Mouse (Mus musculus): ENCODE results near the gene Hist1h2br. TPM values are rescaled to one million over a fixed set of nuclear protein-coding genes. Genes with fewer than 3 reads are reported as not detected.
"Not testable (repeated sequence)": the region's sequence is repeated elsewhere in the genome, so short reads cannot be mapped to it uniquely, and the experiment has no call there.

Hist1h2br gene
- polyA plus RNA-seq, 1 experiment from 2014 or later = 19.8 TPM

GRCm38 (mm10) chr13:21852215-21852945 is 18.8 kb downstream of the Hist1h2br start:
- ATAC-seq (ENCODE audit: insufficient read depth, low FRiP score, low read depth) = no peak
- WGBS = 45% methylated on average over 3 of the region's 3 CpGs

DNA sequence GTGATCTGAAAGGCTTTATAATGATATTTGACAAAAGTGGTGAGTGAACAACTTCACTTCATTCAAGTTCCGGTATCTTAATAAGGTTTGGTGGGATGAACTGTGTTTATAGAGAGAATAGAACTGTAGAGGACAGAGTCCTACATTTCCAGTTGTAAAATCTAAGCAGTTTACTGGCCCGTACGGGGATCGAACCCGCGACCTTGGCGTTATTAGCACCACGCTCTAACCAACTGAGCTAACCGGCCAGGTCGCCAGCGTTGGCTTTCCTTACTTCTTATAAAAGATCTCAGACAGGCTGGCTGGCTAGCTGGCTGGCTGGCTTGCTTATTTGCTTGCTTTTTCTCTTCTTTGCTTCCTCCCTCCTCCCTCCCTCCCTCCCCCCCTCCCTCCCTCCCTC is 21.6 kb downstream of the Hist1h2br start:
- Histone ChIP-seq H3K9ac (no peak overlapping the region), H3K27ac (no peak overlapping the region), H3K4me2 (peak overlapping the region; percentile 49), H3K4me1 (no peaks in the 10 kb centered on the region), H3K36me3 (no peaks in the 10 kb centered on the region), H3K9me3 (no peaks in the 10 kb centered on the region), H3K27me3 (replicated peaks) (no peaks in the 10 kb centered on the region), H3K4me3 (replicated peaks) (peak overlapping the region; percentile 41)
- ATAC-seq (ENCODE audit: insufficient read depth, low FRiP score, low read depth) = 0 out of 2 replicates have a peak, but pooled peaks have one; percentile 72
- WGBS = 4% methylated on average over 11 of the region's 11 CpGs

More at GRCm38 (mm10) chr13:21852215-21852945, 18.8 kb downstream of the Hist1h2br start:
- H3K4me2 ChIP-seq = no peak overlapping the region
- no peak overlapping the region for H3K4me3 ChIP-seq (replicated peaks)
- no peak overlapping the region for H3K27ac ChIP-seq
- no peaks in the 10 kb centered on the region for H3K27me3 ChIP-seq (replicated peaks)
- no peaks in the 10 kb centered on the region for H3K36me3 ChIP-seq
- no peaks in the 10 kb centered on the region for H3K4me1 ChIP-seq
- no peaks in the 10 kb centered on the region for H3K9me3 ChIP-seq
- no peak overlapping the region for H3K9ac ChIP-seq

- H3K9ac ChIP-seq = no peak overlapping the region
- H3K4me1 ChIP-seq = no peaks in the 10 kb centered on the region
- H3K36me3 ChIP-seq = no peaks in the 10 kb centered on the region
- no peak overlapping the region for H3K27ac ChIP-seq
- no peak for ATAC-seq (ENCODE audit: insufficient read depth, low FRiP score, low read depth)
- H3K4me2 ChIP-seq = peak overlapping the region; percentile 49
- 2% methylated on average over 15 of the region's 15 CpGs for WGBS
- no peaks in the 10 kb centered on the region for H3K27me3 ChIP-seq (replicated peaks)
- no peaks in the 10 kb centered on the region for H3K9me3 ChIP-seq
- peak overlapping the region; percentile 41 for H3K4me3 ChIP-seq (replicated peaks)
These were observed 22.2 kb downstream of the Hist1h2br start for GRCm38 (mm10) chr13:21855698-21856162.

- Histone ChIP-seq H3K36me3 (no peaks in the 10 kb centered on the region), H3K4me2 (no peak overlapping the region), H3K27me3 (replicated peaks) (no peaks in the 10 kb centered on the region), H3K4me1 (no peaks in the 10 kb centered on the region), H3K9ac (no peak overlapping the region), H3K4me3 (replicated peaks) (no peak overlapping the region), H3K9me3 (no peaks in the 10 kb centered on the region; the same call in 1 of the 2 replicates), H3K27ac (no peak overlapping the region)
- ATAC-seq (ENCODE audit: insufficient read depth, low FRiP score, low read depth) = no peak
- WGBS = 17% methylated on average over 5 of the region's 5 CpGs
These were observed 28.1 kb downstream of the Hist1h2br start for GRCm38 (mm10) chr13:21861608-21862007.

GRCm38 (mm10) chr13:21865503-21865902 is 32.0 kb downstream of the Hist1h2br start:
- 58% methylated on average over 3 of the region's 3 CpGs for WGBS
- not testable (repeated sequence) for H3K9ac ChIP-seq

DNA sequence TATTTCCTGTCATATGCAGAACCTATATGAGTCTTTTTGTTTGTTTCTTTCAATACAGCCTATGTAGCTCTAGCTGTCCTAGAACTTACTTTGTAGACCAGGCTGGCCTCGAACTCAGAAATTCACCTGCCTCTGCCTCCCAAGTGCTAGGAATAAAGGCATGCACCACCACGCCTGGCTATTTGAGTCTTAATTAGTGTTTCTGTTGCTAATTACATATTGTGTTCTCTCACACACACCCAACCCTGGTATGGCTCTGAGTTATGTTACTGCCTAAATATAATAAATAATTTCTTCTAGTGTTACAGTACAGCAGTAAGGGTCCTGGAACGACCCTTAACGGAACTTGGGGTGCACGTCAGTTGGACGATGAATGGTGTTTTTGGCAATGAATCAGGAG is 47.2 kb downstream of the Hist1h2br start:
- WGBS = 86% methylated on average over 6 of the region's 6 CpGs
- H3K9me3 ChIP-seq = no peaks in the 10 kb centered on the region
- no peak overlapping the region for H3K27ac ChIP-seq
- H3K4me2 ChIP-seq = no peak overlapping the region
- H3K4me3 ChIP-seq (replicated peaks) = no peak overlapping the region
- no peaks in the 10 kb centered on the region for H3K4me1 ChIP-seq
- H3K9ac ChIP-seq = no peak overlapping the region
- H3K27me3 ChIP-seq (replicated peaks) = no peaks in the 10 kb centered on the region
- no peaks in the 10 kb centered on the region for H3K36me3 ChIP-seq
- ATAC-seq (ENCODE audit: insufficient read depth, low FRiP score, low read depth) = no peak

More at GRCm38 (mm10) chr13:21865503-21865902, 32.0 kb downstream of the Hist1h2br start:
- not testable (repeated sequence) for H3K4me2 ChIP-seq; ATAC-seq (ENCODE audit: insufficient read depth, low FRiP score, low read depth); H3K36me3 ChIP-seq; H3K4me1 ChIP-seq; H3K27ac ChIP-seq; H3K9me3 ChIP-seq; H3K27me3 ChIP-seq (replicated peaks); H3K4me3 ChIP-seq (replicated peaks)

GRCm38 (mm10) chr13:21881878-21882669 is 48.5 kb downstream of the Hist1h2br start:
- WGBS = 6% methylated on average over 27 of the region's 27 CpGs
- H3K9me3 ChIP-seq = no peaks in the 10 kb centered on the region

GRCm38 (mm10) chr13:21882760-21883405 is 49.3 kb downstream of the Hist1h2br start:
- Histone ChIP-seq H3K27ac (no peak overlapping the region), H3K4me1 (no peaks in the 10 kb centered on the region), H3K4me2 (peak overlapping the region; percentile 52), H3K9ac (no peak overlapping the region), H3K4me3 (replicated peaks) (peak overlapping the region; percentile 39), H3K9me3 (no peaks in the 10 kb centered on the region), H3K36me3 (no peaks in the 10 kb centered on the region), H3K27me3 (replicated peaks) (no peaks in the 10 kb centered on the region)
- WGBS = 5% methylated on average over 13 of the region's 13 CpGs
- ATAC-seq (ENCODE audit: insufficient read depth, low FRiP score, low read depth) = peak; percentile 68; the same call in 1 of the 2 replicates

More at GRCm38 (mm10) chr13:21881878-21882669, 48.5 kb downstream of the Hist1h2br start:
- no peak overlapping the region for H3K9ac ChIP-seq
- peak overlapping the region; percentile 39 for H3K4me3 ChIP-seq (replicated peaks)
- no peaks in the 10 kb centered on the region for H3K4me1 ChIP-seq
- no peak; the same call in 1 of the 2 replicates for ATAC-seq (ENCODE audit: insufficient read depth, low FRiP score, low read depth)
- H3K36me3 ChIP-seq = no peaks in the 10 kb centered on the region
- no peak overlapping the region for H3K27ac ChIP-seq
- no peaks in the 10 kb centered on the region for H3K27me3 ChIP-seq (replicated peaks)
- H3K4me2 ChIP-seq = peak overlapping the region; percentile 52

- Histone ChIP-seq H3K27me3 (replicated peaks) (no peaks in the 10 kb centered on the region), H3K4me2 (peak overlapping the region; percentile 52), H3K9me3 (no peaks in the 10 kb centered on the region), H3K4me3 (replicated peaks) (no peak overlapping the region), H3K36me3 (no peaks in the 10 kb centered on the region), H3K9ac (no peak overlapping the region), H3K27ac (no peak overlapping the region), H3K4me1 (no peaks in the 10 kb centered on the region)
- 41% methylated on average over 5 of the region's 5 CpGs for WGBS
- ATAC-seq (ENCODE audit: insufficient read depth, low FRiP score, low read depth) = no peak
These were observed 49.9 kb downstream of the Hist1h2br start for GRCm38 (mm10) chr13:21883407-21883806.

- Histone ChIP-seq H3K9ac (no peak overlapping the region), H3K9me3 (no peaks in the 10 kb centered on the region), H3K27me3 (replicated peaks) (no peaks in the 10 kb centered on the region), H3K4me1 (no peaks in the 10 kb centered on the region), H3K36me3 (no peaks in the 10 kb centered on the region), H3K4me3 (replicated peaks) (no peak overlapping the region), H3K4me2 (no peak overlapping the region), H3K27ac (no peak overlapping the region)
- 68% methylated on average over 4 of the region's 4 CpGs for WGBS
- no peak for ATAC-seq (ENCODE audit: insufficient read depth, low FRiP score, low read depth)
These were observed 51.0 kb downstream of the Hist1h2br start for GRCm38 (mm10) chr13:21884586-21884985.
